Mouse (Mus musculus): ENCODE results near the gene Dock4. TPM values are rescaled to one million over a fixed set of nuclear protein-coding genes. Genes with fewer than 3 reads are reported as not detected.

Gene Dock4
- 10 to 100 TPM; 13.5 to 18.0 TPM for total RNA-seq (2021)
- long read RNA-seq, experiment 1, partial matches to known transcripts = 2 of 5 reads
- long read RNA-seq, experiment 1, other reads (novel, unspliced or antisense) = 0 of 5 reads
- long read RNA-seq, experiment 2 = 0 reads

DNA sequence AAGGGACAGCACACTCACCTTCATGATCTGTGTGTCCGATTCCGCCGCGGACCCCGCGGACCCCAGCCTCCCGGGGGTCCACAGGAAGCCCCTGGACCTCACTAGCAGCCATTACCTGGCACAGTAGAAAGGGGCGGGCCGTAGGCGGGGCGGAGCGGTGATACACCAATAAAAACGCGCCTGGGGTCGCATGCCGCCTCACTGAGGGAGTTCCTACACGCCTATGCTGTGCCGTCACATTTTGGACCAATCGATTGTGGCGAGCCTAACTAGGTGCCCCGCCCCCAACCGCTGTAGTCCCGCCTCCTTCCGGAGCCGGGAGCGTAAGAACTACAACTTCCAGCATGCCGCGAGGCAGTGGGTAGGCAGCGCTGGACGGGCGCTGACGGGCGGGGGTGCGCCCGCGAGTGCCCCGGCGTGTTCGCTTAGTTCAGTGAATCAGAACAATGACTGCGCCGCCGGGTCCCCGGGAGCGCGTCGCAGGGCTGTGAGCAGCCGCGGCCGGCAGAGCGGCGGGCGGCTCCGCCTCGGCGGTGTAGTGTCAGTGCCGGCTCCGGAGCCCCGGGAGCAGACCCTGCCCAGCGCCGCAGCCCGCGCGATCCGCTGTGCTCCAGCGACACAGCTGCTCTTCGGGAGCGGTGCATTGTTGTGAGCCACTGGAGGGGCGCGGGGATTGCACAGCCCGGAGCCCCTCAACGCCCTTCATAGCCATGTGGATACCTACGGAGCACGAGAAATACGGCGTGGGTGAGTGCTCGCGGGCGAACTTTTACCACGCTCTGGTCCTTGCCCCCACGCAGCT is at the start of gene Dock4, which contains the start of gene Zfp277:
TSS of gene Dock4 (plus strand) at position 305 of the 802 bp plus-strand sequence.
TSS of gene Zfp277 (minus strand) at position 255 of the 802 bp plus-strand sequence.
- DNase-seq = peak; percentile 98 to 99

DNA sequence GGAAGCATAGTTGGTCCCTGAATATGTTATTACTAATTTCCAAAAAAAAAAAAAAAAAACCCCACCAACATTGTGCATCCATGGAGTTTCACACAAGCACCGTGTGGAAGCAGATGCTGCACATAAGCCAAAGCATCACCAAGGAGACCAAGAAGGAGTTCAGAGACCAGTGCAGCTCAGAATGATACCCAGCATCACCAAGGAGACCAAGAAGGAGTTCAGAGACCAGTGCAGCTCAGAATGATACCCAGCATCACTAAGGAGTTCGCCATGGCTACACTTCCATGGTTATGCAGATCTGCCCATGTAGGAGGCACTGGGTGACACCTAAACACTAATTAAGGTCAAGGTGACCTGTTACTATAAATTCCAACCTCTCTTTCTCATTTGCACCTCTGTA is 46.8 kb upstream of the Dock4 start:
- DNase-seq = no peak

DNA sequence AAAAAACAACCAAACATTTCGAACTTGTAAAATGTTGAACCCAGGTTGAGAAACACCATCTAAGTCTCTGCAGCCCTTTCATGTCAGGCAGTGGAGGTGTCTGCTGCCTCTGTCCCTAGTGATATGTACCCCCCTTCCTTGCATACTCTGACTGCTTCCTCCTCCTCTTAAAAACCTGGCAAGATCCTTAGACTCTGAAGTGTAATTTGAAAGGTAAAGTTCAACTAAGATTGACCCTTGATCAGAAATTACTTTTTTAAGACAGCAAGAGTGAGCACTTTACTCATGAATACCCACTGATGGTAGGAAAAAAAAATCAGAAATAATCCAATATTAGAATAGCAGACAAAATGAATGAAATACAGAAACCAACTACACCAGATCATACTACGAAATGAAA is 46.4 kb upstream of the Dock4 start:
- no peak for DNase-seq

DNA sequence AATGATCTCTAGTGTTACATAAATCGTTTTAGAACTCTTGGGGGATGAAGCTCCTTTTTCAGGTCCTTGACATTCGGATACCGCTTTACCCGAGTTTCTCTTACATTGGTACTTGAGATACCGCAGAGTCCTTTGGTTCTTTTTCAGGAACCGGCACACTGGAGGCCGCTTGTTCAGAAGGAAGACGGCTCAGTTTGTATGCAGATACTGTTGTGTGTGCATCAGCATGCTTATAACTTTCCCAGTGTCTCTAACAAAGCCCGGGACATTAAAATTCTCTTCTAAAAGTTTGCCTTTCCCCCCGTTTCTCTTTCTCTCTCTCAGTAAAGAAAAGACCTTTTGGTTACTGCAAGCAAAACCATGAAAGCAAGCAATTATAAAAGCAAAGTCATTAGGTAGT is 45.9 kb upstream of the Dock4 start:
- DNase-seq = no peak

DNA sequence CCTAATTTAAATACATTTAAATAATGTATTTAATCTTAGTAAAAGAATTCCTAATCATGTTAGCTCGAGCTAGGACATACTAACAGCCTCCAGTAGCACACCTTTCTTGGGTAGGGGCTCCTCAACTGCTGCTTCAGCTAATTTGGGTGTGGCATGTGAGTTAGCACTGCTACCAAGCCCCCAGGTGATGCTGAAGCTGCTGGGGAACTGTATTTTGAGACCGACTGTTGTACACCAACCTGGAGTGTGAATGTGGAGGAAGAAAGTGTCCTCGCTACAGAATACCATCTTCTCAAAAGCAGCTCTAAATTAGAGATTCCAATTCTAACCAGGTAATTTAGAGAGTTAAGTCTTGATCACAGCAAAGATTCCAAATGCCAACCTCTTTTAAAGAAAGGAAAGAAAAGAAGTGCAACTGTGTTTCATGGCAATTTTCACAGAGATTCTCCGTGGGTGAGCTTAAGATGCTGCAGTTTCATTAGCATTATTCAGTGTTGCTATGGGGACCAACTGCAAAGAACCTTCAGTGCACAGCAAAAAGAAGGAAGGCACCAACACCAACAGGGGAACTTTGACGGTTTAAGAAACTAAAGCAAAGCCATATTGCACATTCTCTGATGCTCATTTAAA is 31.0 kb upstream of the Dock4 start:
- DNase-seq = no peak

DNA sequence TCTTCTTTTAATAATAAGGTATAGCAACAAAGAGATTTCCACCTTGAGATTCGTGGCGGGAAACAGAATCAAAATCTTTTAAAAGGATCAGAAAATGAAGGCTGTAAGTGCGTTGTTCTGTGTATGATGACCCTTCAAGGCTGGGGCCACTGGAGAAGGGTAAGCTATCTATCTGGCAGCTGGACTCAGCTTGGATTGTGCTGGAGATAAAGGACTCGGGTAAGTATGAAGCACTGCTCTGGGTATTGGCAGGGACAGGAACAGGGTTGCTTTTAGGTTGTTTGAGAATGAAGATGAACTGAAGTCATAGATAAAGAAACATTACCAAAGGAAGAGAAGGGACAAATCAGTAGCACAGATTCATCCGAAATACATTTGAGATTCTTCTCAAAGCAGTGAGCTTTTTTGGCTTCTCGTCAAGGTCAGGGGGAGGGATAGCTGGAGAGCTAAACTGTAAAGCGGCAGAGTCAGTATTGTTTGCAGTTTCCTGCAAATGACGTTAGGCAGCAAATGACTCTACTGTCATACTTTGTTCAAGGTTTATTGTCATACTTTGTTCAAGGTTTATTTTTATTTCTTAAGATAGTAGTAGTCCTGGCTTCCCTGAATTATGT is 30.3 kb upstream of the Dock4 start:
- DNase-seq = peak; percentile 50 to 72

DNA sequence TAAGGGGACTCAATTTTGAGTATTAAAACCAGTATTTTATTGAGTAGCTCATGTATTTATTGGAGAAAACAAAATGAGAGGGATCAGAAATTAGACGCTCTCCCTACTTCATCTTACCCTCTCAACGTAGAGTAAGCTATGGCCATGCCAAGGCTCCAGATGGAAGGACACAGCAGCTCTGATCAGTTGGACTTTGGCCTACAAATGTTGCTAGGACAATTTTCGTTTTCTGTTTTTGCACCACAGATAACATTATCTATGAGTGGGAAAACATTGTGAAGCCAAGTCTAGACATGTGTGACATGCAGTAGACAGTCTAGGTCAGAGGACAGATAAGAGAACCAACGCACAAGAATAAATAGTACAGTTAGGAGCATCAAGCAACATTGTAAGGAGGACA is 28.5 kb upstream of the Dock4 start:
- no peak for DNase-seq

DNA sequence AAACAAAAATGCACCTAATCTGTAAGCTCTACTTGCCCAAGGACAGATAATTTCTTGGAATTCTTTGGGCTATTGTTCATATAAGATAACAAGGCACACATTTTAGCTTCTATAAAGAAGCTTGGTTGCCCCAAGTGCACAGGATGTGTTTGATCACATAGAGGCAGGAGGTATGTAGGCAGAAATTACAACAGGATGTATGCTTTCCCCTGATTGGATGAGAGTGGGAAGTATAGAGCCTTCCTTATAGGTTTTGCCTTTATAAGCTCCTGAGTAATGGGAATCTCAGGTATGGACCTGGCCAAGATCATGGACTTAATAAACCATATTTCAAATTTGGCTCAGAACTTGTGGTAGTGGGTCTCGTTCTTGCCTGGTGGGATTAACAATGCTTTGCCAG is 20.8 kb upstream of the Dock4 start:
- DNase-seq = no peak

DNA sequence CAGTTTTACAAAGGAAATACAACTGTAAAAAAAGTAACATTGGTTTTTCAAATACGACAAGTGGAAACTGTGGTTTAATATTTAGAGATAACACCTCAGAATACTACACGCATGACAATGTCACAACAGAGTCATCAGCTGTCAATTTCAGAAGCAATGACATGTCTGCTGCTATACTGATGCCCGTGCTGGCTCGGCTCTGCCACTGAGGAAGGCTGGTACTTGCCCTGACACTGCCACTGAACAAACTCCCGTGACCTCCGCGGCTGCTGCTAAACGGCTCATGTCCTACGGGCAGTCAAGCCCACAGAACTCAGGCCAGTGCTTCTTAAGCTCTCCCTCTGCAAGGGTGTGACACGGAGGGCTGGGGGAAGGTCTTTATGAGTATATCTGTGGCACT is 18.1 kb upstream of the Dock4 start:
- DNase-seq = no peak

DNA sequence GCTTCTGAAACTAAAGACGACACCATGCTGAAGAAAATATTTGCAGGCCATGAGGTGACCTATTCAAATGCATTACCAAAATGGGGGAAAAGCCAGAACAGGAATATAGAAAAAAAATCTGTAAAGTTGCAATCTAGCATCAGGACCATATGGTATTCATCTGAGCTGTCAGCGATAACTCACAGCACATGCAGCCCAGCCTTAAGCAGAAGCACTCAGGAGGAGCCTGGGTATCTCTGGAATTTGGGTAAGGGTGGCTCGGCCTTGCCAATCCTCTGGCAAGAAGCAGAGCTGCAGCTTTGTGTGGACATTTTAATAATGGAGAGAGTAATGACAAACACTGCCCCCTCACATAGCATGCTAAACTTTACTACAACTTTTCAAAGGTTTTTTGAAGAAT is 15.8 kb upstream of the Dock4 start:
- no peak for DNase-seq

DNA sequence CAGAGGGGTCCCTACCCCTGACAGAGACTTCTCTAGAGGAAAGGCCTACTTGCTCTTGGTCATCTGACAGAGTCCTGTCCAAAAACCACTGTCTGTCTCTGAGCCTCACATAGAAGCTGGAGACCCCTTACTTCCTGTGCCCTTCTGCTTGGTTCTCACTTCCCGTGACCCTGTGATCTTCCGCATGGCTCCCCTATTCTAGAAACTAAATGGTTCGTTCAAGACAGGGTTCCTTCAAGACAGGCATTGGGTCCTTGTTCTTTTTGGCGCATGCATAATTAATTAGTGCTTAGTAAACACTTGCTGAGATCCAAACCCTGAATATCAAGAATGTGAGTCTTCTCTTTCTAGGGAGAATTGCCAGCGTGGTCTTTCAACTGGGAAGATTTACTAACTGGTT is 14.7 kb upstream of the Dock4 start:
- no peak for DNase-seq

DNA sequence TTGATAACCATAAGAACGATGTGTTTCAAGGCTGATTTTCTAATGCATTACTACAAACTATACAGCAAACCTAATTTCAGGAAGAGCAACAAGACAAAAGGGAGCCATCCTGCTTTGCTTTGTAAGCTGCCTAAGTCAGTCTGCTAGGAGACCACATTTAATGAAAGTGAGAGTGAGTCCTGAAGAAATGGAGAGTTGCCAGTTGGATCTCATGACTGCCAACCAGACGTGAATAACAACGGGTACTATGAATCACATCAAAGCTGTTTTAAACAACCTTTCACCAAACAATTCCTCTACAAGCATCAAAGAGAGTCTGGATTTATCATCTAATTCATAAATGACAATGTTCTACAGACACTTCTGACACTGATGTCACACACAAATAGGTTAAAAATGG is 11.7 kb upstream of the Dock4 start:
- peak; percentile 25 to 42 for DNase-seq

DNA sequence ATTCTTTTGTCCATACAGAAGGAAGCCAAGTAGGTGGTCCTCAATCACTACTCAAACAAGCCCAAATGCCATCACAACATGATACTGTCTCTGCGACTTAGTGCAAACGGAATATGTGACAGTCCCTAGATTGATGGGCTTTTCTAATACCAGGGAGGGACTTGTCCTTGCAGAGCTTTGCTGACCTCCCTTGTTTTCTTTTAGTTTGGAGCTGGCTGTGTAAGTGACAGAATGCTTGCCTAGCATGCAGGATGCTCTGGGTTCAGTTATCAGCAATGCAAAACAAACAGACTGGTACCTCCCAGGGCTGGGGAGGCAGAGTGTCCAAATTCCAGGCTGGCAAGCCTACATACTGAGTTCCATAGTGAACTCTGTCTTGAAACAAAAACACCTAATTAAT is 7.7 kb upstream of the Dock4 start:
- no peak for DNase-seq

DNA sequence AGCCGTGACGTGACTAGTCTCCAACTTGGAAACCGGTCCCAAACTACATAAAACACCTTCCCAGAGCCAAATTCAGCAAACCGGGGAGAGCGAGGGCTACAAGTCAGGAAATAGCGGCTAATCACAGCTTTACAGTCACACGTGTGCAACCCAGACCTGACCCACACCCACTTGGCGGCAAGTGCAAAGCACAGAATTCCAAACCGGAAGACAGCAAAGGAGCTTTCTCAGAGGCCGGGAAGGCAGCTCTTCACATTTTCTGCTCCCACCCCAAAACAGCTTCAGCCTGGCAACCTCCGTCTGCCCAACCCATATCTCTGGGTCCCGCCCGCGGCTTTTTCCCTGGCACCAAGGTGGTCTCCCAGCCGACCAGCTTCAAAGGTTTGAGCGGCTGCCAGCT is 546 bp upstream of the Dock4 start:
- DNase-seq = peak; percentile 49 to 68

DNA sequence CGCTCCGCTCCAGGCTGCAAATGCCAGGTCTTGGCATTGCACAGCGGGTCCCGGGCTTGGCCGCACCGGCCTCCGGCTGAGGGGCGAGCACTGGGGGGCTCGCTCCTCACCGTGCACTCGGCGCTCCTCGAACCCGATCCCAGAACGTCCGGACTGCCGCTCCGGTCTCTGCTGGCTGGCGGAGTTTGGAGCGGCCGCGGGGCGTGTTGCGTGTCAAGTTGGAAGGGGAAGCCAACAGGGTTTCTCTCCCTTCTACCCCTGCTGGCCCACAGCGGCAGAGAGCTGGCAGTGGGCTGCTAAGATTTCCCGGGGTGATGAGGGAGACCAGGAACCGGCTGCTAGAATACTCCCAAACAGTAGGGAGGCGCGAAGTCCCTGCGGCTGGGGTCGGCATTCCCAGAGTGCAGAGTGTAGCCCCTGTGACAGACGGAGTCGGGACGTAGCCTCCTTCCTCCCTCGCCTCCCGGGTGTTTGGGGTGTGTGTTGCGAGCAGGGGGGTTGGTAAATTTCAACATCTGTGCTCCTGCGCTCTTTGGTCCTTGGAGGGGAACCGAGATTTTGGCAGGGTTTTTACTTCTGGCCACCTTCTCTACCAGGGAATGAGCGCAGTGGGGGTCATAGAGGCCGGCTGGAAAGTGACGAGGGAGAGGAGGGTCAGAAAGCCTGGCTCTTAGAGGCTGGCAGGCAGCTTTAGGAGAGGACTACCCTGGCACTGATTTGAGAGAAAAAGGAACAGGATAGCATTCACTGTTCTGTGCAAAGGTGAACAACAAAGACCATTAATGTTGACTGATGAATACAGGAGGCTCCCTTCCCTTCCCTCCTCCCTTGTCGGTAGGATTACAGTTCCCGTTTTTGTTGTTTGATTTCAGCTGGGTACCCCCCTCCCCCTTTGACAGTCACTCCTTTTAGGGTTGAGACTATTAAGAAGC is 964 bp downstream of the Dock4 start:
- peak; percentile 53 to 66 for DNase-seq

DNA sequence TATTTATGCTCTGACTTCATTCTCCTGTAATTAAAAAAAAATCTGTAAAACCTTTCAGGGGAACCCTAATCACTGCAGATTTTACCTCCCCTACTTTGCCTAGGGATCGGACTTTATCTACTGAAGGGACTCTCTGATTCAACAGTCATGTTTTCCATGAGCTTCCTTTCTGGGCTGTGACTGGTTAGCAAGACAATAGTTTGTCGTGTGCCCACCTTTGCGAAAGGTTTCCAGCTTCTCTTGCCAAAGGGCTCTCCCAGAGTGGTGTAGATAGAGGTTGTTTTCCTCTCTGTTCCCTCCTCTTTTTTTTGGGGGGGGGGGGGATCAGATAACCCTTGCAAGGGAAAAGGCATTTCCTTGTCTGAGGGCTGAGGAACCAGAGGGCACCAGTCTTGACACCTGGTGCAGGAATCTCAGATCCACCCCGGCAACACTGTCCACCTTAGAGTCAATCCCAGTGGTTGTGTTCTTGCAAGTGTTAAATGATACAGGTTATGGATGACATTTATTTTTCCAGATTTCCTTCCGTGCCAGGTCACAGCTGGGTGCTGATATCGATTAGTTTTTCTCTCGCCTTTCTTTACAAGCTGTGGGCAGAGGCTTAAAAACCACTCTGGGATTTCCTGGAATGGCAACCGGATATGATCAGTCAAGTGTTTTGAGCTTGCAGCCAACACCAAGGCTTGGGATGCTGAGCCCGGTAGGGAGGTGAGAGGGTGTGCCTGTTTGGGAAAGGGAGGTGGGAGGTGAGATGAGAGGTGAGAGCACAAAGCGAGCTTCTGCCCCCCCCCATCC is 2.0 kb downstream of the Dock4 start:
- no peak for DNase-seq

DNA sequence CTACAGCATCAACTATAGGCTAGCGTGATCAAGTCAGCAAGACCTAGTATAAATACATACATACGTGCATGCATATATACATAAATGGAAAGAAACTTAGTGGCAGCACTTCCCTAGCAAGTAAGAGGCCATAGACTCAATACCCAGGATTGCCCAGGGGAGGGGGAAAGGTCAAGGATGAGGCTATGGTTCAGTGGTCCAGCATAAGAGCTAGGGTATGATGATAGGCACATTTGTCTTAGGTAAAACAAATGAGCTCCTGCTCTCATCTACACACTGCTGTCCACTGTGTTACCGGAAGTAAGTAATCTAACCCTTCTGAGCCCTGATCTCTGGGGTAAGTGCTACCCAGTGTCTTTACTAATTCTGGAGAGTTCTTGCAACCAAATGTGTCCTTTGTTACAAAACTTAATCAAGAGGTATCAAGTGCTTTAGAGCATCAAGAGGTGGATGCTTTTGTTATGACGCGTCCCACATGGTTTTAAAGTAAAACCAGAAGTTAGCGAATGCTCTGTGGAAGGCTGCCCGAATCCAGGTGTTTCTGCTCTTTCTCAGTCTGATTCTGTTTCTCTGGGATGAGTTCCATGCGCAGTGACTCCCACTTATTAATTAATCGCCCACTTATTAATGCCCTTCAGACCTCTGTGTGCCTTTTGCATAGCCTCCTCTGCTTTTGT is 3.5 kb downstream of the Dock4 start:
- DNase-seq = no peak

DNA sequence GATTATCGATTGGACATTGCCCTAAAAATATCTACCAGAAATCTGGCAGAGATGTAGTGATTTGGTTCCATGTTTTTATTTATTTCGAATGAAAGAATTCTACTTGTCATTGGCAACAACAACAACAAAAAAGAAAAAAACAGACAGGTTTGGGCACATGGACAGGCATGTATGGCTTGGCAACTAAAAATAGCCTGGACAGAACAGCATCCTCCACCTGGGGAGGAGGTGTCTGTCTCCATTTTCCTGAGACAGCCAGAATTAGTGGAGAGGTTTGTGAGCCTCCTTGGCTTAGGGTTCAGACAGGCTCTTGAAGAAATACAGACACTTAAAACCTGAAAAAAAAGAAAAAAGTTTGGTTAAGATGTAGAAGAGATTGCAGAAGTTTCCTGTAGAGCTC is 10.8 kb downstream of the Dock4 start:
- no peak for DNase-seq

DNA sequence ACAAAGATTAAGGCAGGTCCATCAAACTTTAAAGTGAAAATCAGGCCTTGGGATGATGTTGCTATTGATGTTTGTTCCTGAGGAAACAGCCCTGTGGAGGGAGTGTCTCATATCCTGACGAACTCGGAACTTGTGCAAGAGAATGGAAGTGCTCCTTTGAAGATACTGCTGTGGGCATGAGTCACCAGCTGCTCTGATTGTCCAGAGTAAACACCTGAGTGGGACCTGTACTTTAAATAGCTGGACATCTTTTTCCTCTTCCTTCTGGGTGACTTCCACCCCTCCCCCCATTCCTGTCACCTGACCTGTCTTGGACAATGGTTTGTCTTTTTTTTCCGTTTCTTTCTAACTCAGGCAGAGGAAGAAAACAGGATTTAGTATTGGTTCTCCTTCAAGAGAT is 13.2 kb downstream of the Dock4 start:
- DNase-seq = peak; percentile 36 to 71

DNA sequence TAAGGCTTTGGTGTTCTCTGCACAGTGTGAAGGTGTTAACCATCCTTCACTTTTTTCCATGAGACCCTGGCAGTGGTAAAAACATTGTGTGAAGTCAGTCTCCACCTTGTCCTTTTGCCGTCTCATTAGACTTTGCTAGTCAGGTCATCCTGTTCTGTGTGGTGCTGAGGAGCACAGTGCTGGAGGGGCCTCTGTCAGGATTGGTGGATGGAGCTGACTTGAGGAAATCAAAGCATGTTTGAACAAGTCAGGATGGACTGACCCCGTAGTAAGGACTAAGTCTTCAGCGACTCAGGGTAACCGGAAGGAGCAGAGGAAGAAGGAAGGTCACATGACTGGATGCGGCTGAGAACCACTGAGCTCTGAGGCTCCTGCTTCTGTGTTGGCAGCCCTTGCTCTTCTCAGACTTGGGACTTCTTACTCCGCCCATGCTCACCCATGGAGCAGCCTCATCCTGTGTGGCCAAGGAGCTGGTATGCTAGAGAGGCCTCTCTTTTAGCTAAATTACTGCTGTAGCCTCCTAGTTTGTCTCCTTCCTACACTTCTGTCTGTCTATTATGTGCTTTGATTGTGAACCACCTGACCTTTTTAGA is 14.0 kb downstream of the Dock4 start:
- DNase-seq = no peak
